Mouse (Mus musculus) cerebellum, postnatal 14 days (tissue): ENCODE data around the gene Zfp946.

Experiments used
- DNase-seq, 2 experiments: peaks; one replicate each; pipeline ENCODE4 v3.0.0; 2021; ENCODE audit warnings: mixed read lengths in 2 of 2

The Zfp946 gene

DNA sequence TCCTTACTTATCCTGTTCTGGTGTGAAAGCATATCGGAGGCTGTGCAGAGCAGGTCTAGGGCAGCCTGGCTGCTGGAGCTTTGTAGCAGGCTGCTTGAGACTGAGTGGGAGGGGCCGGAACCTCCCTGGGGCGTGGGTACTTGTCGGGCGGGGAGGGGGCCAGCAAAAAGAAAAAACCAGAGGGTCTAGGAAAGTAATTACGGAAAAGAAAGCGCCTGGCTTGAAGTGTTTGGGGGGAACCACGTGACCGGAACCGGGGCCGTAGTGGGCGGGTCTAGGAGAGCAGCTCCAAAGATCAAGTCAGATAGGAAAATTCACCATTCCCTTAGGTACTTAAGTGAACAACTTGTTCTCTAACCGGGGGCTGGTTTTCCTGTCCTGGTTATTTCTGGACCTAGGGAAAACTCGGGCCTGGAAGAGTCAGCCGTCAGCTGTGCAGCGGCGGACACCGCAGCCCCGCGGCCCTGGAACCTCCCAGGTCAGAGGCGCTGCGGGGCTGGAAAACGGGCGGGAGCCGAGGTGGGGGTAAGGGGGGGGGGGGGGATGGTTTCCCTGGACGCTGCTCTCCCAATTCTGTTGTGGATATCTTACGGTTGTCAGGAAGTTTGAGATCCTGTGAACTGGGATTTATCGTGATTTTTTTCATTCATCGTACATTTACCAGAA is at the start of gene Zfp946:
Zfp946 (plus strand) TSS at position 271 of the 666 bp plus-strand sequence.
- DNase-seq = peak; percentile 80 to 82

DNA sequence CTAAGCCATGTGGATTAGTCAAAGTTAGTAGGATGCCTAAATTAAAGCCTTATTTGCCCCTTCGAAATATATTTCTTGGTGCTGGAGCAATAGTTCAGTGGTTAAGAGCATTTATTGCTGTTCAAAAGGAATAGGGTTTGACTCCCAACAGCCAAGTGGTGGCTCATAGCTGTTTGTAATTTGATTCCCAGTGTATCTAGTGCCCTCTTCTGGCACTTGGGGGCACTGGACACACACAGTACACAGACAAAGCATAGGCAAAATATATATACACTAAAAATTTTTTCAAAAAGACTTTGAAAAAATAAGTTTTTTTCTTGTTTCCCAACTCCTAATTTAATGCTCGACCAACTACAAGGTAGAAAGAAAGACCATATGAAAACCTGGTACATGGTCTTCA is 13.3 kb upstream of the Zfp946 start:
- DNase-seq = peak; percentile 49 to 50

DNA sequence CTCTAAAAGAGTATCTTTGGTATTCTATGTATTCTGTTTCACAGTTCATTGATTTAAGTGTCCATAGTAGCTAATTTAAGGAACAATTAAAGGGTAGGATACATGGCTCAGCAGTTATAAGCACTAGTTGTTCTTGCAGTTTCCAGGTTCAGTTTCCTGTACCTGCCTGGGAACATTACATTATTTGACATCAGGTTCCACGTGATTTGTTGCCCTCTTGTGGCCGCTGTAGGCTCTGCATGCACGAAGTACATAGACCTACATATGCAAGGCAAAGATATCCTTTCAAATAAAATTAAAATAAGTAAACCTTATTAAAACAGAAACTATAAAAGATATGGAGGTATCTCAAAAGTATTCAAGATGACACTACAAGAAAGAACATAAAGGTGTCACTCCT is 6.5 kb upstream of the Zfp946 start:
- DNase-seq = peak; percentile 78 to 86

DNA sequence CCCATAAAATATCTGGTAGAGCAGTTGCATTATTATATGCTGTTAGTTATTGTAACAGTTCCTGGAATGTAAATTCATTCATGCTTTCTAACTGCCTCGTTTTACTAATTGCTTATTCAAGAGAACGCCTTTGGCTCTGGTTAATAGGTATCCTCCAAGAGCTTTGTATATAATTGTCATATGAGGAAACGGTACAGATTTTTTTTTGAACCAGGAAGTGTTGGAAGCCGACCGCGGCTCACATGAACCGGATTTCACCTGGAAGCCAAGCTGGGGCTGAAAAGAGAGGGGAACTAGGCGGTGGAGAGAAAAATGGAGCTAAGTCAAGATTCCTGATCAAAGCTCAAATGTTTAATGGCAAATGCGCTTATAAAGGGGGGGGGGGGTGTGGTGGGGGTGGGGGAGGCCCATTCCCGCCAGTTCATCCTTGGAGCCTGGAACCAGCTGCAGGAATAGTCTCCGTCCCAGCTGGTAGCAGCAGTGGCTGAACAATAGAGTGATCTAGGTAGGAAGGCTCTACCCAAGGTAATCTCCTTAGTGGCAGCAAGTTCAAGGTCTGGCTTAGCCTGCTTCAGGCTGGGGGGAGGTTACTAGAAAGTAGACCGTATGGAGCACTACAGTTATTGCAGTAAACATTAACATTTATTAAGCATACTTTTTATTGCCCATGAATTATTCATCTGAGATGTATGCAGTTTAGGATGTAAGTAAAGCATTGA is 773 bp downstream of the Zfp946 start:
- DNase-seq = peak; percentile 14 to 22

DNA sequence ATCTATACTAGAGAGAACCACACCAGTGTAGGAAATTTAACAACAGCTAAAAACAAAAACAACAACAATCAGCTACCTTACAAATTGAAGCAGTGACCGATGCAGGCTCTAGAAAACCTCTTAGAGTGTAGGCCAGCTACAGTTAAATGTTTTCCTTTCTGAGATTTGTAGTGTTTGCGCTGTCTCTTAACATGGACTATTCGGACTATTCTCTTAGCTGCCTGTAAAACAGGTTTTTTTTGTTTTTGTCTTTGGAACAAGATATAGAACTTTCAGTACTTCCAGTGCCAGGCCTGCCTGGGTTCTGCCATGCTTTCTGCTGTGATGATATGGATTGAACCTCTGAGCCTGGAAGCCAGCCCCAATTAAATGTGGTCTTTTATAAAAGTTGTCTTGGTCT is 23.7 kb downstream of the Zfp946 start:
- no peak for DNase-seq

DNA sequence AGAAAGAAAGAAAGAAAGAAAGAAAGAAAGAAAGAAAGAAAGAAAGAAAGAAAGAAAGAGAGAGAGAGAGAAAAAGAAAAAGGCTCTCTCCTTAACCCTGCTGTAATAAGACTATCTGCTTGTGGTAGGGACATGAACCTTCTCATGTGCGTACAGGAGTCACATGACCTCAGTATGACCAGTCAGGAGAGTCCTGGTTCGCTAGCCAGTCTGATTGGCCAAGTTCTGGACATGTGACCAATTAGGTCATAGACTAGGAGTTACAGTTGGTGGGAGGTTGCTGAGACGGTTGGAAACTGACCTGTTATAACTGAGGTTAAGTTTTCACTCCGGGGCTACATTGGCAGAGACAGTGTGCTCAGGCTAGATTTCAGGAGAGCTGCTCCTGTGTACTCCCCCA is 73.1 kb downstream of the Zfp946 start:
- DNase-seq = no peak
